Mouse (Mus musculus): ENCODE measurements around the gene Cmtm6. TPM values are rescaled to one million over a fixed set of nuclear protein-coding genes. Genes with fewer than 3 reads are reported as not detected.

The Cmtm6 gene
- polyA plus RNA-seq, 1 experiment from 2014 or later: 18.7 TPM

- 75% methylated on average over 7 of the region's 7 CpGs for WGBS
- ATAC-seq: no peak
- H3K9ac ChIP-seq (ENCODE audit: low read depth, low read length): no peak overlapping the region
- H3K36me3 ChIP-seq (ENCODE audit: control insufficient read depth, insufficient read depth, low read length): no peaks in the 10 kb centered on the region
- no peak overlapping the region for H3K27ac ChIP-seq (ENCODE audit: low read length)
- no peak overlapping the region for H3K4me3 ChIP-seq (ENCODE audit: low read depth, low read length)
- no peaks in the 10 kb centered on the region for H3K27me3 ChIP-seq (ENCODE audit: control insufficient read depth, insufficient read depth, low read depth, low read length)
- no peak overlapping the region for H3K4me2 ChIP-seq (ENCODE audit: low read length)
- peaks cover 1% of the 10 kb centered on the region; the same call in 1 of the 2 replicates for H3K4me1 ChIP-seq (ENCODE audit: control insufficient read depth, insufficient read depth, low read length)
- no peaks in the 10 kb centered on the region for H3K9me3 ChIP-seq (replicated peaks; ENCODE audit: control insufficient read depth, low read length, poor library complexity, severe bottlenecking)
These were observed 27.4 kb downstream of the Cmtm6 start for GRCm38 (mm10) chr9:114758272-114758671.

GRCm38 (mm10) chr9:114758801-114759200 lies 27.9 kb downstream of the Cmtm6 start:
- Histone ChIP-seq H3K27ac (ENCODE audit: low read length) (no peak overlapping the region), H3K27me3 (ENCODE audit: control insufficient read depth, insufficient read depth, low read depth, low read length) (no peaks in the 10 kb centered on the region), H3K4me2 (ENCODE audit: low read length) (no peak overlapping the region), H3K4me1 (ENCODE audit: control insufficient read depth, insufficient read depth, low read length) (no peaks in the 10 kb centered on the region), H3K9me3 (replicated peaks; ENCODE audit: control insufficient read depth, low read length, poor library complexity, severe bottlenecking) (no peaks in the 10 kb centered on the region), H3K9ac (ENCODE audit: low read depth, low read length) (no peak overlapping the region), H3K4me3 (ENCODE audit: low read depth, low read length) (no peak overlapping the region), H3K36me3 (ENCODE audit: control insufficient read depth, insufficient read depth, low read length) (no peaks in the 10 kb centered on the region)
- WGBS: 89% methylated on average over 5 of the region's 5 CpGs
- ATAC-seq: no peak

DNA sequence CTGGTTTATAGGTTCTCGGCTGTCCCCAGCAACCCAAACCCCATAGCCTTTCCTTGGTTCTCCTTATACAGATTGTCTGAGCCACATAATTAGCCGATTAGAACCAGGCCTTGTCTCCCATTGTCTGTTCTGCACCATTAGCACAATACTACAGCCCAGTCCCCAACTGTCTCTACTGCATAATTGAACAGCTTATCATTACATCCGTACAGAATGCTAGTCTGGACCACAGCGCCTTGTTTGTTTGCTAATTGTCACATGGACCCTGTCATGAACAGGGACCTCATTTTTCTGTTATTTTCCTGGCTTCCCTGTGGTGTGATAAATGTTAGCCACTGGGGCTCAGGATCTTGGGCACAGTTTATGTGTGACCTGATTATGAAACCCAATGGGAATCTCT lies 29.0 kb downstream of the Cmtm6 start:
- H3K4me3 ChIP-seq (ENCODE audit: low read depth, low read length): no peak overlapping the region
- no peak overlapping the region for H3K27ac ChIP-seq (ENCODE audit: low read length)
- no peak for ATAC-seq
- no peaks in the 10 kb centered on the region for H3K36me3 ChIP-seq (ENCODE audit: control insufficient read depth, insufficient read depth, low read length)
- H3K4me1 ChIP-seq (ENCODE audit: control insufficient read depth, insufficient read depth, low read length): no peaks in the 10 kb centered on the region
- H3K9ac ChIP-seq (ENCODE audit: low read depth, low read length): no peak overlapping the region
- H3K4me2 ChIP-seq (ENCODE audit: low read length): no peak overlapping the region
- H3K27me3 ChIP-seq (ENCODE audit: control insufficient read depth, insufficient read depth, low read depth, low read length): no peaks in the 10 kb centered on the region
- 68% methylated on average over 4 of the region's 4 CpGs for WGBS
- H3K9me3 ChIP-seq (replicated peaks; ENCODE audit: control insufficient read depth, low read length, poor library complexity, severe bottlenecking): no peaks in the 10 kb centered on the region

GRCm38 (mm10) chr9:114760353-114760752 lies 29.4 kb downstream of the Cmtm6 start:
- Histone ChIP-seq H3K9me3 (replicated peaks; ENCODE audit: control insufficient read depth, low read length, poor library complexity, severe bottlenecking) (no peaks in the 10 kb centered on the region), H3K9ac (ENCODE audit: low read depth, low read length) (no peak overlapping the region), H3K36me3 (ENCODE audit: control insufficient read depth, insufficient read depth, low read length) (no peaks in the 10 kb centered on the region), H3K27ac (ENCODE audit: low read length) (no peak overlapping the region), H3K4me3 (ENCODE audit: low read depth, low read length) (no peak overlapping the region), H3K4me2 (ENCODE audit: low read length) (no peak overlapping the region), H3K27me3 (ENCODE audit: control insufficient read depth, insufficient read depth, low read depth, low read length) (no peaks in the 10 kb centered on the region), H3K4me1 (ENCODE audit: control insufficient read depth, insufficient read depth, low read length) (no peaks in the 10 kb centered on the region)
- no peak for ATAC-seq
- WGBS: 80% methylated on average over 5 of the region's 5 CpGs

- Histone ChIP-seq H3K4me1 (ENCODE audit: control insufficient read depth, insufficient read depth, low read length) (peaks cover 2% of the 10 kb centered on the region; the same call in 1 of the 2 replicates), H3K27ac (ENCODE audit: low read length) (no peak overlapping the region), H3K4me3 (ENCODE audit: low read depth, low read length) (no peak overlapping the region), H3K4me2 (ENCODE audit: low read length) (no peak overlapping the region), H3K36me3 (ENCODE audit: control insufficient read depth, insufficient read depth, low read length) (no peaks in the 10 kb centered on the region), H3K9ac (ENCODE audit: low read depth, low read length) (no peak overlapping the region), H3K9me3 (replicated peaks; ENCODE audit: control insufficient read depth, low read length, poor library complexity, severe bottlenecking) (no peaks in the 10 kb centered on the region), H3K27me3 (ENCODE audit: control insufficient read depth, insufficient read depth, low read depth, low read length) (no peaks in the 10 kb centered on the region)
- no peak for ATAC-seq
- 76% methylated on average over 11 of the region's 11 CpGs for WGBS
These were observed 30.9 kb downstream of the Cmtm6 start for GRCm38 (mm10) chr9:114761848-114762247.

DNA sequence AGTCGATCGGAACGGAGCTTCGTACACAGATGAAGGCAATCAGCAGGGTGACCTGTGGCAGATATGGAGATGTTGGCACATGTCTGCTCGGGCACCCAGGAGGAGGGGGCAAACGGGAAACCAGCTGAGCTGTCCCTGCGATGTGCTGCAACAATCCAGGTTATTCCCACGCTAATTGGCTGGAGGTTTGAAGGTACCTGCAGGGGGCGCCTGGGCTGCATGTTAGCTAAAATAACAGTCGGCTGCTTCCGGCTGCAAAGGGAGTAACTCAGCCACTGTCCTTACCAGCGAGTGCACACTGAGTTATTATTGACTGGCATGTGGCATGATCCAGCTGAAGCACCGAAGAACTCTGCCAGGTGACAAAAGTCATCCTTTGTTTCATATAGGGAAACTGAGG lies 32.4 kb downstream of the Cmtm6 start:
- Histone ChIP-seq H3K27me3 (ENCODE audit: control insufficient read depth, insufficient read depth, low read depth, low read length) (no peaks in the 10 kb centered on the region), H3K4me1 (ENCODE audit: control insufficient read depth, insufficient read depth, low read length) (peaks cover 3% of the 10 kb centered on the region; the same call in 1 of the 2 replicates), H3K9me3 (replicated peaks; ENCODE audit: control insufficient read depth, low read length, poor library complexity, severe bottlenecking) (no peaks in the 10 kb centered on the region), H3K27ac (ENCODE audit: low read length) (no peak overlapping the region), H3K9ac (ENCODE audit: low read depth, low read length) (no peak overlapping the region), H3K4me2 (ENCODE audit: low read length) (no peak overlapping the region), H3K4me3 (ENCODE audit: low read depth, low read length) (no peak overlapping the region), H3K36me3 (ENCODE audit: control insufficient read depth, insufficient read depth, low read length) (no peaks in the 10 kb centered on the region)
- no peak for ATAC-seq
- WGBS: 68% methylated on average over 13 of the region's 13 CpGs

DNA sequence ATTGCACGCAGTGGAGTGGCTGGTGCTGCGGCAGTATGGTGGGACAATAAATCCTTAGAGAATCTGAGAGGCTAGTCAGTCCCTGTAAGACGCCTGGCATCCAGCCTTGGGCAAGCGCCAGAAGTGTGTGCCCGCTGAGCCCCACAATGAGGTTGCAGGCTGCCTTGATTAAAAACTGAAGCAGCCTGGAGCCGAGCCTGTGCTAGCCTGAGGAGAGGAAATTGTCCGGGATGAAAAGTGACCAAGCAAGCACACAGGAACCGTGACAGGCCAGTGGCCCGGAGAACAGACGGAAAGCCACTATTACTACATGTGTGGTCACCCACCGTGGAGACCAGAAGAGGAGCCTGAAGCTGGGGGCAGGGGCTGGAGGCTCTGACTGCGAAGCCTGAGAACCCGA lies 36.1 kb downstream of the Cmtm6 start:
- H3K36me3 ChIP-seq (ENCODE audit: control insufficient read depth, insufficient read depth, low read length): no peaks in the 10 kb centered on the region

DNA sequence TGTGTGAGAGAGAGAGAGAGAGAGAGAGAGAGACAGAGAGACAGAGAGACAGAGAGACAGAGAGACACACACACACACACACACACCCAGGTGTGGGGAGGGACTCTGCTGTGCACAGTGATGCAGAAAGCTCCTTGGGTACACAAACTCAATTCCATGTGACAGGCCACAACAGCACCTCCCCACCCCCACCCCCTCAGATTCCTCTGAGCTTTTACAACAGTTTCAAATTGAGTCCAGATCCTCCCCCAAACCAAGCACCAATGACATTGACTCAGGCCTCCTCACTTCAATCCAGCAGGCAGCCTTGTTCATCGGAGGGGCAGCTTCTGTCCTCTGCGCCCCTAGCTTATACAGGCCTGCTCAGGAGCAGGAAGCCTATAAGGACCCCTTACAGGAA lies 36.6 kb downstream of the Cmtm6 start:
- ATAC-seq: no peak
- Histone ChIP-seq H3K27me3 (ENCODE audit: control insufficient read depth, insufficient read depth, low read depth, low read length) (no peaks in the 10 kb centered on the region), H3K4me2 (ENCODE audit: low read length) (no peak overlapping the region), H3K9ac (ENCODE audit: low read depth, low read length) (no peak overlapping the region), H3K4me1 (ENCODE audit: control insufficient read depth, insufficient read depth, low read length) (peaks cover 3% of the 10 kb centered on the region; the same call in 1 of the 2 replicates), H3K36me3 (ENCODE audit: control insufficient read depth, insufficient read depth, low read length) (no peaks in the 10 kb centered on the region), H3K27ac (ENCODE audit: low read length) (no peak overlapping the region), H3K4me3 (ENCODE audit: low read depth, low read length) (no peak overlapping the region), H3K9me3 (replicated peaks; ENCODE audit: control insufficient read depth, low read length, poor library complexity, severe bottlenecking) (no peaks in the 10 kb centered on the region)
- WGBS: 80% methylated on average over 2 of the region's 2 CpGs

More for the DNA sequence above, 36.1 kb downstream of the Cmtm6 start:
- H3K27me3 ChIP-seq (ENCODE audit: control insufficient read depth, insufficient read depth, low read depth, low read length): no peaks in the 10 kb centered on the region
- H3K4me1 ChIP-seq (ENCODE audit: control insufficient read depth, insufficient read depth, low read length): peaks cover 3% of the 10 kb centered on the region; the same call in 1 of the 2 replicates
- no peak overlapping the region for H3K9ac ChIP-seq (ENCODE audit: low read depth, low read length)
- H3K9me3 ChIP-seq (replicated peaks; ENCODE audit: control insufficient read depth, low read length, poor library complexity, severe bottlenecking): no peaks in the 10 kb centered on the region
- 48% methylated on average over 13 of the region's 13 CpGs for WGBS
- H3K27ac ChIP-seq (ENCODE audit: low read length): no peak overlapping the region
- H3K4me3 ChIP-seq (ENCODE audit: low read depth, low read length): no peak overlapping the region
- no peak overlapping the region for H3K4me2 ChIP-seq (ENCODE audit: low read length)
- peak; percentile 89 for ATAC-seq

DNA sequence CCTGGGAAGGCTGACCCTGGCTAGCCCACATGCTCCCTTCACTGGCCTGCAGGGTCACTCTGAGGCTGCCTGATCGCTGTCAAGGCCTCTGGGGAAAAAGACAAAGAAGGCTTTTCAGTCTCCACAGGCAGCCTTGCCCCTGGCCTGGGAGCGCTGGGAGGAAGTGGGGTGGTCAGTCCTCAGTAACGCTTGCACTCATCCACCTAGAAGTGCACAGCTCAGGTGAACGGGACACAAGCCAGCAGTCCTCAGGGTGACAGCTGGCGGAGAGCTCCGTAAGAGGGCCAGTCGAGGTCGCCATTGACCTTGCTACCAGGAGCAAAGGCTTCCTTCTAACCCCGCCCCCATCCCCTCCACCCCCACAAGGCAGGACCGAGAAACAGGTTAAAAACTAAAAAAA lies 37.1 kb downstream of the Cmtm6 start:
- no peak for ATAC-seq
- no peak overlapping the region for H3K9ac ChIP-seq (ENCODE audit: low read depth, low read length)
- H3K27ac ChIP-seq (ENCODE audit: low read length): no peak overlapping the region
- H3K4me3 ChIP-seq (ENCODE audit: low read depth, low read length): no peak overlapping the region
- H3K4me2 ChIP-seq (ENCODE audit: low read length): no peak overlapping the region
- H3K27me3 ChIP-seq (ENCODE audit: control insufficient read depth, insufficient read depth, low read depth, low read length): no peaks in the 10 kb centered on the region
- H3K4me1 ChIP-seq (ENCODE audit: control insufficient read depth, insufficient read depth, low read length): peaks cover 3% of the 10 kb centered on the region; the same call in 1 of the 2 replicates
- H3K36me3 ChIP-seq (ENCODE audit: control insufficient read depth, insufficient read depth, low read length): no peaks in the 10 kb centered on the region
- H3K9me3 ChIP-seq (replicated peaks; ENCODE audit: control insufficient read depth, low read length, poor library complexity, severe bottlenecking): no peaks in the 10 kb centered on the region
- 61% methylated on average over 10 of the region's 10 CpGs for WGBS
